Mouse (Mus musculus) left cerebral cortex, adult 9 months (tissue): ENCODE results near the gene Lin28a.
A peak's percentile ranks its signal among the peaks of the same experiment; 100 is the strongest.

ENCODE experiments used
- DNase-seq, 2 experiments: peaks; one replicate each; pipeline ENCODE4 v3.0.0; 2022; ENCODE audit warnings: low spot score in 2 of 2

Lin28a gene

DNA sequence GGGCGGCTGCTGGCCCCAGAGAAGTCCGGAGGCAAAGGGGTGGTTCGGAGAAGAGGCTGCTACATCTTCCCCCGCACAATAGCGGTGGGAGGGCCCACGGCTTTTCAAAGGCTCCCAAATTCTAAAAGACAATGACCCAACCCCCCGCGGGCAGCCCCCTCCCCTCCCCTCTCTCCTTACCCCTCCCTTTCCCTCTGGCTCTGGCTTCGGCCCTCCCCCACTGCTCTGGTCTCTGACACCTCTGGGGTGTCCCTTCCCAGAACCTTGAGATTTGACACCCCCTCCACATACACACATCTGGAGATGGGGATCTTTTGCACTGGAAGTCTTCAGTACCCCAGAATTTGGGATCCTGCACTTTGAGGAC, at the start of gene Lin28a:
Lin28a (minus strand) TSS at position 63 of the 367 bp plus-strand sequence.
- no peak for DNase-seq

DNA sequence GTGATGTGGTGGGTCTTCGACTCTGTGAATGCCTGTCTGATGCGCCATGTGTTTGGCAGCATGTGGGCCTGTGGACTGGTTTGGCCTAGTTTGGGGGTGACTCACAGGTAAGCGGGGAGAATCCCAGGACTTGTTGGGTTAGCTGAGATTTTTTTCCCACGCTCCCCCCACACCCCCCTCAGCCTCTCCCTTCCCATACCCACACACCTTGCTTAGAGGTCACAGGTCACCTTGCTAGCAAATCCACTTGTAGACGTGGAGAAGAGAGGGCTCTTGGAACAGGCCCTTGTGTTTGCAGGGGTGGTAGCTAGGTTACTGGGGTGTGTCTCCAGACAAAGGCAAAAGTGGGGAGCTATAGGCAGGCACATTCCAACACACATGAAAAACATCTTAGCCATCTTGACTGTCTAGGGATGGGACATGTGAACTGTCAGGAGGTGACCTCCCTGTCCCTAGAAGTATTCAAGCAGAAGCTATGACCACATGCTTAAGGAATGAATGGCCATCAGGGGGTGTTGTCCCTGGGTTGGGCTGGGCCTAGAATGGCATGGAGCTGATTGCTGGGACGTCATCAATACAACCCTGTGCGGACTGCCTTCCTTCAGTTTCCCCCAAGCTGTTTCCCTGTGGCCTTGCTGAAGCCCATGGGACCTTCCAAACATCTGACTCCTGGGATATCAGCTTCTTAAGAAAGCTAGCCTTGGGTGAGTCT, 49.3 kb upstream of the Lin28a start:
- no peak for DNase-seq

DNA sequence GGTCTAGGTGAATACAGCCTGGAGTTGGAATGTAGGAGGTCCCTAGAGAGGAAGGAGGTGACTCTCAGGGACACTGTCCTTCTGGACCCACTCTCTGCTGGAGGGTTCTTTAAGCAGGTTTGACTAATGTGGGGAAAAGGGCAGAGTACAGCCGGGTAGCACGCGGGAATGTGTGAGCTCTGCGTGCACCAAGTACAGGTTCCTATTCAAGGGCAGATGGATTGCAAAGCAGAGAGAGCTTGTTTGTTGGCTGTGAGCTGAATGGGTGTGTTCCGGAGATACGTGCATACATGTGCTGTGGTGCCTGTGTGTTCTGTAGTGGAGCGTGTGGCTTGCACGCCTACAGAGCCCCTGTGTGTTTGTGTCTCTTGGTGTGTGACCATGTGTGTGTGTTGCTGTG, 48.7 kb upstream of the Lin28a start:
- no peak for DNase-seq

DNA sequence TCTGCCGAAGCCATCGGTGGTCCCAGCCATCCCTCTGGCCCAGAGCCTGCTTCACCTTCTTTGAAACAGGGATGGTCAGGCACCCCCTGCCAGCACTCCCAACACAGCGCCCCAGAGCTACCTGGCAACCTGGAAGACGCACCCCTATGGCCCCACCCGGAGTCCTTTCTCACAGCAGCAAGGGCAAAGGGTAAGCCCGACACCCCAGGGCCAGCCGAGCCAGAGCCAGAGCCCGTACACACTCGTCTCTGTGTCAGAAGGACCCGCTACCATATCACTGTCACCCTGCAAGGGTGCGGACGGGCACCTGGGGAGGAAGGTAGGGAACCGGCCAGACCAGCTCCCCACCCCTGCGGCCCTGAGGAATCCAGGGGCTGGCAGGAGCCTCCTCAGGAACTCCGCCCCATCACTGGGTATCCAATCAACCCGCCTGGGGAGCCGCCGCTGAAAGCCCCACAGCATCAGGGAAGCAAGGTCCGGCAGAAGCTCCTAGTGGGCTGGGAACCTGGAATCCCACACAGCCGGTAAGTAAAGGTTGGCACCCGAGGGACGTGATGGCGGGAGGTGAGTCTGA, 46.9 kb upstream of the Lin28a start:
- no peak for DNase-seq

DNA sequence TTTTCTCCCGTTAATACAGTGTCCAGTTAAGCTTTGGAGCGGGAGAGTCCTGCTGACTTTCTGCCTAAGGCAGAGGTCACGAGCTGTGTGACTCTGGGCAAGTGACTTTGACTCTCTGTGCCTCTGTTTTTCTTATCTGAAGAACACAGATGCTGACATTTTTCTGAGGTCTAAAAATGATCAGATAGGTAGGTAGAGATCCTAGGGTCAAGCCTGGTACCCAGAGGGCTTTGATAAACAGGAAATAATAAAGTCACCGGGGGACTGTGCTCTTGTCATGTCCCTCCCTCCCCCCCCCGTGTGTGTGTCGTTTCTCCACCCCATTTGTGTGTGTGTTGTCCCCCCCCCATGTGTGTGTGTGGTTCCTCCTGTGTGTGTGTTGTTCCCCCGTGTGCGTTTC, 43.9 kb upstream of the Lin28a start:
- no peak for DNase-seq

DNA sequence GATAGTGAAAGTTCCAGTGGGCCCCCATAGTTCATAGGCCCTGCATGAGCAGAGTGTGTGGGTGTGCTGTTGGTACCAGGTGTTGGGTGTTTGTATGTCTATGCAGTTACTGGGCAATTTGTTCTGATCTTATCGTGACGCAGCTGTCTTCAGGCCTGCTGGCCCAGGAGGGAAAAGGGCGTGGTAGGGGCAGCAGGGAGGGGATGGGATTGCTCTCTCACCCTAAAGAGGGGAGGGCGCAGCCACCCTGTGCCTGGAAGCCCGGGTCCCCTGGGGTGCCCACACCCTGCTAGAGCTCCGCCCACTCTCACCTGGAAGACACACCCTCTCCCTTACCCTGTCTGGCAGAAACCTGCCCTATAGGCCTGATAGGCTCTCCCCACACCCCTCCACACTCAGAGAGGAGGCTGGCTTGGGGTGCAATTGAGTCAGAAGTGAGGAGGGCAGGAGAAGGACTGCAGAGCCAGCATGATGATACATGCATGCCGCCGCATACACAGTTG, 43.4 kb upstream of the Lin28a start:
- DNase-seq: no peak

DNA sequence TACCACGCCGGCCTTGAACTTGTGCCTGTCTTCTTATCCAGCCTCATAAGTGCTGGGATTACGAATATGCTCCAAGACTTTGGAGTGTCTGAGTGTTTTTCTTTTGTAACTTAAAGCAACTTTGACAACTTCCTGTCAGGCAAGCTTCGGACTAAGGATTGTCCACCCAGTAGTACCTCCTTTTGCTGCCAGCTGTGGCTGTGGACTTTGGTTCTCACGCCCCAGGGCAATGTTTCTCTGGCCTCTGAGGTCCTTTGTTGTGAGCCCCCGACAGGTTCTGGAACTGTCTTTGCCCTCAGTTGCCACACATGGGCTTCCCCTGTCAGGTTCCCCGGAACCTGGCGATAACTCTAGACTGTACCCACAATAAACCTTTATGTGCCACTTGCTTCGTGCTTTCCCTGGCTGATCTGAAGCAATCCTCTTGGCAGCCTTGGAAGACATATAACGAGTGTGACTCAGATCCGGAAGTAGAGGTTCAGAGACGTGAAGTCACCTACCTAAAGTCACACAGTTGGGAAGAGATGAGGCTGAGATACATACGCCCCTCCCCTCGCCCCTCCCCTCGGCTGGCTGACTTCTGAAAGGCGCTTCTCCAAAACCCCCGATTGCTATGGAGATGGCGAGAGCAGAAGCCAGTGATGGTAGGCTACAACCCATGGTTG, 42.7 kb upstream of the Lin28a start:
- DNase-seq: no peak

DNA sequence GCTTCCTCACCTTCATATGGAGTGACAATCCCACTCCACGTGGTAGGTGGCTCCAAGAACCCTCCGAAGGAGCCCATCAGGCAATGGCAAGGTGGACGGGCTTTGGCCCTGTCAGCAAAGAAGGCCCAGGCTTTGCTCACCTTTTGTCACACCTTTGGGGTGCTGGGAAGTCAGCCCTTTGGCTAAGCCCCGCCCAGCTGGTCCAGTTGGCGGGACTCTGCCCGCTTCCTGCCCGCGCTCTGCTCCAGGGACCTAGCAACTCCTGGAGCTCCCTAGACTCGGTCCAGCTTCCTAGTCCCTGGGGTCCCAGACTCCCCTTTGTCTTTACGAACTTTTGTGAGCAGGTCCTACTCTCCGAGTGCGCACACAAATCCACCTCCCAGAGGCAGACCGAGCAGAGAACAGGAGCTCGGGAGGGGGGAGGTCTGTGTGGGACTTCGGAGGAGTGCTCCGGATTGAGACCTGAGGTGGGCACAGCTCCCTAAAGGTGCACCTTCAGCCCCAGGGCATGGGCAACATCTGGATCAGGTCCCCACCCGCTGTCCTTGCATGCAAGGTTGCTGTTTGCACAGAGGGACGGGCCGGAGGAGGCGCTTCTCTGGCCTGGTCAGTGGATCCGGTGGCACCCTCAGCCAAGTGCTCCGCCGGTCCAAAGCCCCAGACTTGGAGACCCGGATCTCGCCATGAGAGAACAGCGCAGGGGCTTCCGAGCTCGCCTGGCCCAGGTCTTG, 41.7 kb upstream of the Lin28a start, which contains the start of gene Crybg2:
Crybg2 (plus strand) TSS at position 681 of the 731 bp plus-strand sequence.
- no peak for DNase-seq

DNA sequence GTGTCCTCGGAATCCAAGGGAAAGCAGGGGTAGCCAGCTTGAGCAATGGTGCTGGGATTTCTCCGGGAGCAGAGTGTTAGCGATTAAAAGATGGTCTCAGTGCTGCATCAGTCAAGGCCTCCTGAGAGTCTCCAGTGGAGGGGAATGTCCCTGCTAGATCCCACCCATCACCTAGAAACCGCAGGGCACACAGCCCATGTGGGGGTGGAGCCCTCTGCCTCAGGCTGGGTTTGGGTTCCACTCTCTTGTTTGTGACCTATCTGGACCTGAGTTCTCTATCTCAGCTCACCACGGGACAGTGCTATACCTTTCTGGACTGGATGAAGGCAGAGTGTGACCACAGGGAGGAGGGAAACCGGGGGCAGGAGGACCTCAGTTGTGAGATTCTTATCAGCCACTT, 40.3 kb upstream of the Lin28a start:
- DNase-seq: no peak

DNA sequence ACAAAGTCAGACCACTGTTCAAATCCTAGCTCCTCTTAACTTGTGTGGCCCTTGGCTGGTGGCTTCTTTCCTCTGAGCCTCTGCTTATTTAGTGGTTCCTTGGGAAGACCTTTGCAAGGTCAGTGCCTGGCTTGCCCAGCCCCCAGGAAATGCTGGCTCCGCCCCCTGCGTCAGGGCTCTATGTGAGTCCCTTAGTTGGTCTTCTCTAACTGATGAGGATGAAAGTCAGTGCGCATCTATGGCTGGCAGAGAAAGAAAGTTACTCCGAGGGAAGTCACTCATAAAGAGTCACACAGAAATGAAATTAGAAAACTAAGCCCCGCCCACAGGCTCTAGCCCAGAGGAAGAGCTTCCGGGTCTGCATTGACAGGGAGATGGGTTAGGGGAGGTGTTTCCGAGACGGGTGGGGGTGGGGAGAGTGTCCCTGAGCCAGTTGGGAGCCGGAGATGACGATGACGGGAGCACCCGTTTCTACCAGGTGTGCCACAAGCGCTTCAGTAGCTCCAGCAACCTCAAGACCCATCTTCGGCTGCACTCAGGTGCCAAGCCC, 39.6 kb upstream of the Lin28a start:
- DNase-seq: no peak

DNA sequence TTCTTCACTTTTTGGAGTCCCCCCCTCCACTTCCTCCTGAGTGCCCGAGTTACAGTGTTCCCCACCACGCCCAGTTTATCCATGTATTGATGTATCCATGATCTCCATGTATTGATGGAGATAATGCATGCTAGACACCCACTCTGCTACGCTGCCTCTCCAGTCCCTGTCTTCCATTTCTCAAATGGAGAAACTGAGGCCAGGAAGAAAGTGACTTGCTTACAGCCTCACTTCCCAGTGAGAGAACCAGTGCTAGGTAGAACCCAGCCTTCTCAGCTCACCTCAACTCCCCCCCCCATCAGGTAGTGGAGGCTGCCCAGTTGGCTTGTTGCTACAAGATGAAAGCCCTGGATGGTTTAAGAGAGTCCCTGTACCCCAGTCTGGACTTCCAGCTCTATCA, 34.9 kb upstream of the Lin28a start, which contains the start of gene Zfp683:
Zfp683 (plus strand) TSS at position 301 of the 400 bp plus-strand sequence.
- no peak for DNase-seq

DNA sequence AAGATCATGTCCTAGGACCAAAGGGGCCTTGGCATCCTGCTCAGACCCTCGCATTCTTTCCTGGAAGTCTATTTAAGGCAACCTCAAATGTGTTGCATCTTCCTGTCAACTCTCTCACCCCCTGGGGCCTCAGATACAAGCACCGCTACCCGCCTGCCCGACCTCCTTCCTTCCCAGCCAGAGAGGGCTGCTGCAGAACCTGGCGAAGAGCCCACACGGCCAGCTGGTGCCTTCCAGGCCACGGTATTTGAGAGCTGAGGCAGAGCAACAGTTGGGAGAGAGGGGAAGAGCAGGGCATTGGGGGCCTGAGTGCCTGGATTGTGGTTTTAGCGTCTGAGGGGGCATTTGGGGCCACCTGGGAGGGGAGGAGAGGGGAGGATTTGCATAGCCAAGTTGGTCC, 33.9 kb upstream of the Lin28a start:
- peak in 1 of 2 experiments; percentile 8 for DNase-seq

DNA sequence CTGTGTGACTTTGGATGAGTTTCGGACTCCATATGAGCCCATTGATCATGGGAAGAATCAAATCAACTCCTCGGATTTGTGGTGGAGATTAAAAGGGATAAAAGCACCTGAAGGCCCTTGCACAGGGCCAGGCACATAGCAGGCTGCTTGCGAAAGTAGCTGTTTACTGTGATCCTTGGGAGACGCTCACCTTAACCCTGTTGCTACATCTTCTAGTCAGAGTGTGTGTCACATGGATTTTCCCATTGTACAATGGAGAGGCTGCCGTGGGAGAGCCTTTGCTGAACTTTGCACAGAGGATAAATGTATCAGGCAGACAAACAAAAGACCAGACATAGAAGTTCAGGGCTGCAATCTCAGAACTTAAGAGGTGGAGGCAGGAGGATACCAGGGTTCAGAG, 33.3 kb upstream of the Lin28a start:
- no peak for DNase-seq

DNA sequence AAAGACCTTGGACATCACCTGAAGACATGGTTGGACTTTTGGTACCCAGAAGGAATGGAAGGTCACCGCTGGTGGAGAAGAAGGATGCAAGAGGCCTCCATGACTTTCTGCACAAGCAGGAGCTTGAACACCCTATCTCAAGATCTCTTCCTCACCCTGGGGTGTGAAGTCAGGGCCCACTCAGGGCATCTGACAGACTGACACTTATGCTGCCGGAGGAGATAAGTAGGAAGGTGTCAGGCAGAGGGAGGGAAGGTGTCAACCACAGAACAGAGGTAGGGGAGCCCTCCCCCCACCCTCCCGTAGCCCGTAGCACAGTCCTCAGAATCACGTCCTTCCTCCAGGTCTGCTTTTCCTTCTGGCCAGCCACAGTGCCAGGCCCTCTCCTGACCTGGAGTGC, 29.0 kb upstream of the Lin28a start:
- DNase-seq: no peak

DNA sequence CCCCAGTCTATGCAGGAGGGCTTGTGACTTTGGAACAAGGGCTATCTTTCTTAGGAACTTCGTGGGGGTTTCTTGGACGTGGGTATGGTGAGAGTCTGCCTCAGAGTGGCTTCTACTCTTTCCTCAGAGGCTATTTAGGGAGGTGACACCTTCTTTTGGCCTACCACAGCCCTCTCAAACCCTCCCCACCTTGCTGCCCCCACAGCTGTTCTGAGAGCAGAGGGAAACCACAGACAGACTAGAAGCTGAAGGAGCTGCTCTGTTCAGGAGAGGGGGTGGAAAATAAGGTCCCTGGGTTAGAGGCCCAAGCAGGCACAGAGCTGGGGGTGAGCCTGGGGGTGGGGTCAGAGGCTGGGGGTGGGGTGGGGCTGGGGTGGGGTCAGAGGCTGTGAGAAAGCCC, 24.4 kb upstream of the Lin28a start:
- DNase-seq: no peak

DNA sequence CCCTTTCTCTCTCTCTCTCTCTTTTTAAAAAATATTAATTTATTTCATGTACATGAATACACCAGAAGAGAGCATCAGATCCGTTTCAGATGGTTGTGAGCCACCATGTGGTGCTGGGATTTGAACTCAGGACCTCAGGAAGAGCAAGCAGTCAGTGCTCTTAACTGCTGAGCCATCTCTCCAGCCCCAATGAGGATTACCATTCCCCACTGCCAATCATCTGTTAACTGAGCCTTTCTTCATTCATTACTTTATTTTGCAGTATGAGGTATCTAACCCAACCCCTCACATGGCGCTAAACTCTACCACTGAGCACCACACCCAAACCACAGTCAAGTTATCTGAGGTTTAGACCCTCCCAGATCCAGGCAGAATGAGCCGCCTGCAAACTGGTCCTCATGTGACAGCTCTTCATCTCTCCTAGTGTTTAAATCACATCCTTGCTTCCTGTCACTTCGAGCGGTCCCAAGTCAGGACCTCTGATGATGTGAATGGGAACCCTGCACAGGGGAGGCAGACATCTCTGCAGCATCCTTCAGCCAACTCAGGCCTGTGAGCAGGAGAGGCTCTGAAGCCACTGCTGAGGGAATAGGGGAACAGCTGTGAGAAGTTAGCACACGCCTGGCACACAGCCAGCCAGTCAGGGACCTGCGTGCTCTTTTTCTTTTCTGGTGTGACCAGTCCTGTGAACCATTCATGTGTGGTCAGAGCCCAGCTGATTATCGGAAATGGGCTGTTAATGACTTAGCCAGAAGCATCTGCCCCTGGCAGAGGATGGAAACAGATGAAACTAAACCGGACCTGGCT, 22.9 kb upstream of the Lin28a start:
- DNase-seq: no peak

DNA sequence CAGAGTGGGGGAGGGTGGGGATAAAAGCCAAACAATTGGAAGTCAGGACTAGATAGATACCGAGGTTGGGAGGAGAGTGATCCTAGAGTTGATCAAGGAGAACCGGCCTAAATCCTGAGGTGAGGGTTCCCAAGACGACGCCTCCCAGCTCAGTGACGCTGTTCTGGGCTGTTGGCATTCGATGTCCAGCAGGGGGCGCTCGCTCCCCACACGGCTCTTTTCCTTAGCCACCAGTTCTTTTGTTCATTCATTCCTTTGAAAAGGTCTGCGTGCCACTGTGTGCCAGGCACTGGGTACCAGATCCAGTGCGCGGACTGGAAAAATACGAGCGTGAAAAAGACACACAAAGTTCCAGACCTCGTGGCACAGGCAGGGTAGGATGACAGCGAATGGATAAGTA, 17.3 kb upstream of the Lin28a start:
- peak; percentile 39 to 87 for DNase-seq

DNA sequence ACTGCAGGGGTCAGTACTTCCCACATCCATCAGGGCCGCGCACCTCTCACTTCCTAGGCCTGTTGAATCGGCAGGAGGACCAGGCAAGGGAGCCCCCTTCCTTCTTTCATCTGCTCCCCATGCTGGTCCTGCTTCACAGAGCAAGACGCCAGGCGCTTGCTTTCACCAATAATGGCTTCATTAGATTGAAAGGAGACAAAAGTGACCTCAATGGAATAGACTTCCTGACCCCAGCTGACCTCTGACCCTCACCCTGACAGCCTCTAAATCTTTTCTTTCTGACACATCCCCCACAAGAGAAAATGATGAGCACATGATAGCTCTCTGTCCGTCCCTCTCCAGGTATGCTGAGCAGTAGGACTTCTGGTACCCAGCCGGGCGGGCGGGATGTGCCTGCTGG, 7.2 kb upstream of the Lin28a start:
- DNase-seq: no peak

DNA sequence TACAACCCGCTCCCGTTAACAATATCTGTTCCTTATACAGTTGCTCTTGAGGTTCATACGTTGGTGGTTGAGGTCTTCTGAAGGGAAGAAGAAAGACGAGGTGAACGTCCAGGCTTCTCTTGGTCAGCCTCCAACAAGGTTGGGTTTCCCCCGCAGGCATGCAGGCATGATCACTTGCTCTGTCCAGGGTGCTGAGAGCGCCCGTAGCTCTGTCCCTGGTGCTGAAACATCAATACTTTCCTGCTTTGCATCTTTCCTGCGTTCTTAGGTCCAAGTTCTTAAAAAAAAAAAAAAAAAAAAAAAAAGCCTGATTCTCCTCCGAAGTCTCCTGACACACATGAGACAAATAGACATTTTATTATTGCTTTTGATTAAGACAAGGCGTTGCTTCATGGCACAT, 2.0 kb upstream of the Lin28a start:
- peak in 1 of 2 experiments; percentile 17 for DNase-seq

DNA sequence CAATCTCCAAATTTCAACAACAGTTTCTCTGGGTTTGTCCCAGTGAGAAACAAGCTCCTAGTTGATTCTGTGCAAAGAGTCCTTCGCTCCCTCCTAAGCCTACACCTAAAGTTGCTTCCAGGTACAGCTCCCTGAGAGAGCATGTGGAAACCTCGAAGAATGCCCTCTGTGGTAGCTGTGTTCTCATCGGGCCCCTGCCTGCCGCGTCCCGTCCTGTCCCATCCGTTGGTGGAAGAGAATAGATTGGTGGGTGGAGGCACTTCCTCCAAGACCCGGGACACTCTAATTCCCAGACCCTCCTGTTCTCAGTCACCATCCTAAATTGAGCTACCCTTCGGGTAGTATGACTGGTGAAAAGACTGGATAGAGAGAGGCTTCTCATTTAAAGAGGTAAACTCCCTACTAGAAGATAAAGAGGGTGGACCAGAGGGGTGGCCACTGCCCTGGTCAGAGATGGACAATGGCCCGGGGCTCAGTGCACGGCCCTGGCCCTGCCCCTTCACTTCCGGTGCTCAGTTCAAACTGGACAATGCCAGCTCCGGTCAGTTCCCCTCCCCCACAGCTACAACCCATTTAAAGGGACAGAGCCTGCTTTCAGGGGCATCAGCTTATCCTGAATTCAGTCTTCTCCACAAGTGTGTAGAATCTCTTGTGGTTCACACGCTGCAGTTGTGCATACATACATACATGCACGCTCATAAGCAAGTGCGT, 1.2 kb upstream of the Lin28a start:
- DNase-seq: no peak
